Mouse (Mus musculus): ENCODE data around the gene Slc5a9. TPM values are rescaled to one million over a fixed set of nuclear protein-coding genes. Genes with fewer than 3 reads are reported as not detected.
"Not testable (repeated sequence)": the region's sequence is repeated elsewhere in the genome, so short reads cannot be mapped to it uniquely, and the experiment has no call there.

Gene Slc5a9
- polyA plus RNA-seq (2015; fragmentation: Nextera tagmentation; extraction: Ambion mirVana) = 1.5 and 3.0 TPM in 2 replicates

DNA sequence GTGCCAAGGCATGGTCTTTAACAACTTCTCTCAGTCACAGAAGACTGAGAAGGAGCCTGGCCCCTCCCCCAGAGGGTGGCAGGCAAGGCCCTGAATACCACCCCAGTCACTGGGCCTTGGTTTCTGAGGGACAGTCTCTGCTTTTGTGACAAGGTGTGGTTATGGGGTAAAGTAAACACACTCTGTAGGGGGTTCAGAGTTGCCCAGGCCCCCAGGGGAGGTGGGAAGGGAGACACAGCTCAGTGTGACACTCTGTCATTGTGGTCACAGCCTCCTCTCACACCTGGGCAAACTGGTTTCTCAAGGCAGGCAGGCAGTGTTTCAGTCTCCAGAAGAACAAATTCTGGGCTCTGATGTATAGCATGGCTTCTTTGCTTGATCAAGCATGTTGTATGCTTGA is at the start of gene Slc5a9:
Slc5a9 (minus strand) TSS at position 144 of the 400 bp plus-strand sequence.
- Histone ChIP-seq H3K36me3 (no peaks in the 10 kb centered on the region), H3K4me1 (no peaks in the 10 kb centered on the region), H3K9ac (no peak within 1 kb of the TSS), H3K9me3 (replicated peaks) (no peaks in the 10 kb centered on the region), H3K4me2 (no peak within 1 kb of the TSS), H3K4me3 (replicated peaks) (no peak within 1 kb of the TSS), H3K27me3 (no peaks in the 10 kb centered on the region), H3K27ac (no peak within 1 kb of the TSS)
- 0 out of 2 replicates have a peak, but pooled peaks have one; percentile 36 for ATAC-seq (replicated peaks; ENCODE audit: low FRiP score)

DNA sequence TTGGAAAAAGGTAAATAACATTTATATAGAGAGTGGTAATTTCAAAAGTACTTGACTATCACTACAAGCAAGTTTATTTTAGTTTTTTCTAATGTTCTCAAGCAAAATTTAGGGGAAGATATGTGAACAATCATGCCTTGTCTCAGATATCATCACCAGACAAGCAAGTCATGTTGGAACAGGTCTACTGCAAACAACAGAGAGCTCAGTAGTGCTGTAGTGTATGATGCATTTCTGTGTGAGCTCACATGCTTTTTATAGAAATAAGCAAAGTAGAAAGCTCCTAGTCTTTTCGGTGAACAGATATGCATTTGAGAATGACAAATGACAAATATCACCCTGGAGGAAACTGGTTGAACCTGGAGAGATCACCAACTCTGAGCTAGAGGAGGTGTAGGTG is 16.4 kb upstream of the Slc5a9 start, which contains the start of gene Skint8:
Skint8 (plus strand) TSS at position 301 of the 400 bp plus-strand sequence.
- H3K4me1 ChIP-seq = no peaks in the 10 kb centered on the region
- no peak within 1 kb of the TSS for H3K4me3 ChIP-seq (replicated peaks)
- H3K27me3 ChIP-seq = no peaks in the 10 kb centered on the region
- H3K27ac ChIP-seq = no peak within 1 kb of the TSS
- no peak within 1 kb of the TSS for H3K9ac ChIP-seq
- 86% methylated on average over 1 of the region's 1 CpGs for WGBS
- no peaks in the 10 kb centered on the region for H3K36me3 ChIP-seq
- ATAC-seq (replicated peaks; ENCODE audit: low FRiP score) = no peak
- H3K4me2 ChIP-seq = no peak within 1 kb of the TSS
- no peaks in the 10 kb centered on the region for H3K9me3 ChIP-seq (replicated peaks)

DNA sequence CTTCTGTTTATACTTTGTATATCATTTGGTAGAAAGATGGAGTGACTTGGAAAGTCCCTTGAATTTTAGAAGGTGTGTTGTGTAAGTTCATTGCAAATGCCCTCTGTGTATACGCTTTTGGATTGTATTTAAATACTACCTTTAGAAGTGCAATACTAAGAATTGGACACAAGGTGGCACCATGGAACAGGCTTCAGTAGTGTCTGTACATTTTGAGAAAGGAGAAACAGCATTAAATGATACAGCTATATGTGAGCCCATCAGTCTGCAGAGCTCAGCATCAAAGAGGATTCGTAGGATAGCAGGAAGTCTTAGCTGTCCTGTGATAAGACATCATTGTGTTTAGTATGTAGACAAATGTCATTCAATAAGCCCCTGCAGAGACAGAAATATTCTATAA is 5.2 kb upstream of the Slc5a9 start:
- Histone ChIP-seq H3K9ac (no peak overlapping the region), H3K27ac (no peak overlapping the region), H3K4me1 (no peaks in the 10 kb centered on the region), H3K4me2 (no peak overlapping the region), H3K27me3 (no peaks in the 10 kb centered on the region), H3K36me3 (no peaks in the 10 kb centered on the region), H3K4me3 (replicated peaks) (no peak overlapping the region), H3K9me3 (replicated peaks) (no peaks in the 10 kb centered on the region)
- no peak for ATAC-seq (replicated peaks; ENCODE audit: low FRiP score)
- WGBS = 51% methylated on average over 2 of the region's 2 CpGs

GRCm38 (mm10) chr4:111901473-111901872 is 1.2 kb downstream of the Slc5a9 start:
- no peak overlapping the region for H3K4me2 ChIP-seq
- no peak overlapping the region for H3K27ac ChIP-seq
- H3K9me3 ChIP-seq (replicated peaks) = no peaks in the 10 kb centered on the region
- H3K4me1 ChIP-seq = no peaks in the 10 kb centered on the region
- no peaks in the 10 kb centered on the region for H3K27me3 ChIP-seq
- no peak overlapping the region for H3K4me3 ChIP-seq (replicated peaks)
- WGBS = 86% methylated on average over 1 of the region's 1 CpGs
- H3K9ac ChIP-seq = no peak overlapping the region
- ATAC-seq (replicated peaks; ENCODE audit: low FRiP score) = no peak
- no peaks in the 10 kb centered on the region for H3K36me3 ChIP-seq

DNA sequence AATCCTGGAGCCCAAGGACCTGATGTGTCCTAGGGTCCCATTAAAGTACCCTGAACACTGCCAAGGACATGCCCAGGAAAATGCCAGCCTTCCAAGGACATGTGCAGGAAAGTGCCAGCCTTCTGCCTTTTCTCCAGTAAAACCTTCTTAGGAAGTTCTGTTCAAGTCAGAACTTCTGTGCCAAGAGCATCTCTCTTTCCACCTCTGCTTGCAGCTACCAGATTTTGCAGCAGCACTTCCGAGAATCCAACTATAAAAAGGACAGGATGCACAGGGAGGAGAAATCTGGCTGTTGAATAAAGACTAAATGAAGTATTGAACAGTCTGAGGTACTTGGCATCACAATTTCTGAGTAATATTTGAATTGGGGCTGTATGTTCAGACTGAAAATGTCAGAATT is 2.2 kb downstream of the Slc5a9 start:
- H3K27me3 ChIP-seq; H3K36me3 ChIP-seq; ATAC-seq (replicated peaks; ENCODE audit: low FRiP score); H3K4me2 ChIP-seq; H3K27ac ChIP-seq; H3K4me3 ChIP-seq (replicated peaks); H3K9ac ChIP-seq; H3K9me3 ChIP-seq (replicated peaks); H3K4me1 ChIP-seq: not testable (repeated sequence)
- WGBS = 70% methylated on average over 1 of the region's 1 CpGs

GRCm38 (mm10) chr4:111898566-111898965 is 4.2 kb downstream of the Slc5a9 start:
- no peak overlapping the region for H3K4me3 ChIP-seq (replicated peaks)
- H3K27ac ChIP-seq = no peak overlapping the region
- no peaks in the 10 kb centered on the region for H3K27me3 ChIP-seq
- no peak overlapping the region for H3K9ac ChIP-seq
- H3K4me1 ChIP-seq = no peaks in the 10 kb centered on the region
- WGBS = 63% methylated on average over 4 of the region's 4 CpGs
- no peak overlapping the region for H3K4me2 ChIP-seq
- peak; percentile 76 for ATAC-seq (replicated peaks; ENCODE audit: low FRiP score)
- no peaks in the 10 kb centered on the region for H3K9me3 ChIP-seq (replicated peaks)
- H3K36me3 ChIP-seq = no peaks in the 10 kb centered on the region

- Histone ChIP-seq H3K9me3 (replicated peaks) (no peaks in the 10 kb centered on the region), H3K27ac (no peak overlapping the region), H3K4me1 (no peaks in the 10 kb centered on the region), H3K4me3 (replicated peaks) (no peak overlapping the region), H3K4me2 (no peak overlapping the region), H3K9ac (no peak overlapping the region), H3K27me3 (no peaks in the 10 kb centered on the region), H3K36me3 (no peaks in the 10 kb centered on the region)
- ATAC-seq (replicated peaks; ENCODE audit: low FRiP score) = no peak
- 25% methylated on average over 1 of the region's 1 CpGs for WGBS
Measured at GRCm38 (mm10) chr4:111897755-111898154, 5.0 kb downstream of the Slc5a9 start.

GRCm38 (mm10) chr4:111892138-111892537 is 10.6 kb downstream of the Slc5a9 start:
- no peaks in the 10 kb centered on the region for H3K36me3 ChIP-seq
- H3K9ac ChIP-seq = no peak overlapping the region
- H3K27me3 ChIP-seq = 0 out of 2 replicates have a peak, but pooled peaks cover 3% of the 10 kb centered on the region
- no peak for ATAC-seq (replicated peaks; ENCODE audit: low FRiP score)
- no peak overlapping the region for H3K27ac ChIP-seq
- H3K4me2 ChIP-seq = no peak overlapping the region
- H3K9me3 ChIP-seq (replicated peaks) = no peaks in the 10 kb centered on the region
- no peaks in the 10 kb centered on the region for H3K4me1 ChIP-seq
- no peak overlapping the region for H3K4me3 ChIP-seq (replicated peaks)

DNA sequence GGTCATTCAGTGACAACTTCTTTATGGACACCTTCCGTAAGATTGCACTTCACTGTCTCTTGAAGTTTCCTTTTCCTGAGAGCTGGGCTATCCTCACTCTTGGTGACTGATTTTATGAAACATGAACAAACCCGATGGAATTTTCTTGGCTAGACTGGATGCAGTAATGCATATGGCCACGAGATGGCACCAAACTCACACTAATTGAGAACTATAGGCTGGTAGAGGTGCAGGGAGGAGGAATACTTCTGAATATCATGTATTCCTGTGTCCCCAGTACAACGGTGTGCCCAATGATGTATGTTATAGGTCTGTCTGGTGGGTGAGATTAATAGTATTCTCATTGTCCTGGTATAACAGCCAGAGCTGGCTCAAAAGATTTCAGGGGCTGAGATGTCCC is 16.1 kb downstream of the Slc5a9 start:
- no peak overlapping the region for H3K27ac ChIP-seq
- no peaks in the 10 kb centered on the region for H3K36me3 ChIP-seq
- H3K4me3 ChIP-seq (replicated peaks) = no peak overlapping the region
- WGBS = 19% methylated on average over 4 of the region's 4 CpGs
- no peaks in the 10 kb centered on the region for H3K4me1 ChIP-seq
- ATAC-seq (replicated peaks; ENCODE audit: low FRiP score) = peak; percentile 85
- 0 out of 2 replicates have a peak, but pooled peaks cover 3% of the 10 kb centered on the region for H3K27me3 ChIP-seq
- no peaks in the 10 kb centered on the region for H3K9me3 ChIP-seq (replicated peaks)
- no peak overlapping the region for H3K9ac ChIP-seq
- peak overlapping the region; percentile 47 for H3K4me2 ChIP-seq

DNA sequence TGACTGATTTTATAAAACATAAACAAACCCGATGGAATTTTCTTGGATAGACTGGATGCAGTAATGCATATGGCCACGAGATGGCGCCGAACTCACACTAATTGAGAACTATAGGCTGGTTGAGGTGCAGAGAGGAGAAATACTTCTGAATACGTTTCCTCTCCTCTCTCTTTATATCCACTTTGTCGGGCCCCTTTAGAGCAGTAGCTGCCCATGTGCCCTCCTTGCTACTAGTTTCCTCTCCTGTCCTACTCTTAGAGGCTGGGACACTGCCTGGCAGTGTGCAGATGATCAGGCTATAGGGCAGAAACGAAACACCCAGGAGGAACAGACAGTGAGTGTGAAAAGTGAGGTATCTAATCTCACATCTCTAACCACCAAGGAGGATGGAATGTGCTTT is 16.7 kb downstream of the Slc5a9 start:
- peak; percentile 73 for ATAC-seq (replicated peaks; ENCODE audit: low FRiP score)
- 8% methylated on average over 7 of the region's 7 CpGs for WGBS

DNA sequence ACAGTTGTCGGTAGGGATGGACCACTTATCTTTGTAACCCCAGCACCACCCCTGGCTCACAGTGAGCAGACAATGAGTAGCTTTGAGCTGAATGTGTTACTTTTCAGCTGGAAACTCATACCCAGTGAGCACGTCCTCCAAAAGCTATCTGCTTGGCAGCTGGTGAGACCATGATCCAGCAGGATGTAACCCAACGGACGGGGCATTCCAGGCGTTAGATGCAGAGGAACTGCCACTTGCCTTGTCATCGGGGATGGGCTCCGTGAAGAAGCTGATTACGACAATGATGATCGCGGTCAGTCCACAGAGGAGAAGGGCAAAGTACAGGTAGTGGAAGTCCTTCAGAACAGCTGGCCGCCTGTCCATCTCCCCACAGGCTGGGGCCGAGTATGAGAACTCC is 19.2 kb downstream of the Slc5a9 start:
- 0 out of 2 replicates have a peak, but pooled peaks cover 3% of the 10 kb centered on the region for H3K27me3 ChIP-seq
- H3K9ac ChIP-seq = no peak overlapping the region
- ATAC-seq (replicated peaks; ENCODE audit: low FRiP score) = no peak
- 85% methylated on average over 12 of the region's 12 CpGs for WGBS
- no peaks in the 10 kb centered on the region for H3K36me3 ChIP-seq
- H3K4me3 ChIP-seq (replicated peaks) = no peak overlapping the region
- H3K4me1 ChIP-seq = peaks cover 7% of the 10 kb centered on the region; the same call in 1 of the 2 replicates
- no peak overlapping the region for H3K27ac ChIP-seq
- no peak overlapping the region for H3K4me2 ChIP-seq
- H3K9me3 ChIP-seq (replicated peaks) = no peaks in the 10 kb centered on the region

More for the DNA sequence above, 16.7 kb downstream of the Slc5a9 start:
- Histone ChIP-seq H3K4me2 (peak overlapping the region; percentile 47), H3K36me3 (no peaks in the 10 kb centered on the region), H3K9me3 (replicated peaks) (no peaks in the 10 kb centered on the region), H3K27ac (no peak overlapping the region), H3K4me3 (replicated peaks) (no peak overlapping the region), H3K9ac (no peak overlapping the region), H3K27me3 (0 out of 2 replicates have a peak, but pooled peaks cover 3% of the 10 kb centered on the region), H3K4me1 (no peaks in the 10 kb centered on the region)

- H3K9ac ChIP-seq = no peak overlapping the region
- ATAC-seq (replicated peaks; ENCODE audit: low FRiP score) = 0 out of 2 replicates have a peak, but pooled peaks have one; percentile 52
Measured at GRCm38 (mm10) chr4:111880112-111880875, 22.4 kb downstream of the Slc5a9 start.

More at GRCm38 (mm10) chr4:111880112-111880875, 22.4 kb downstream of the Slc5a9 start:
- no peaks in the 10 kb centered on the region for H3K36me3 ChIP-seq
- H3K4me1 ChIP-seq = peaks cover 7% of the 10 kb centered on the region; the same call in 1 of the 2 replicates
- no peak overlapping the region for H3K4me2 ChIP-seq
- no peak overlapping the region for H3K4me3 ChIP-seq (replicated peaks)
- H3K27ac ChIP-seq = no peak overlapping the region
- no peaks in the 10 kb centered on the region for H3K9me3 ChIP-seq (replicated peaks)
- no peaks in the 10 kb centered on the region for H3K27me3 ChIP-seq
- WGBS = 46% methylated on average over 4 of the region's 4 CpGs

All from kidney, embryonic 15.5 days (tissue).